Mouse (Mus musculus): Measurements from ENCODE around the gene Fas. TPM values are rescaled to one million over a fixed set of nuclear protein-coding genes. Genes with fewer than 3 reads are reported as not detected.

Fas gene
- polyA plus RNA-seq (2015; fragmentation: Nextera tagmentation; extraction: Ambion mirVana) = 5.0 and 5.5 TPM in 2 replicates

GRCm38 (mm10) chr19:34289948-34290789 is at the start of gene Fas:
Gene Fas, plus strand, starts transcription at chr19:34290666.
- peaks cover 13% of the 10 kb centered on the region for H3K4me1 ChIP-seq (replicated peaks)
- H3K4me2 ChIP-seq = peak within 1 kb of the TSS; percentile 94
- peak; percentile 94 for ATAC-seq (replicated peaks; ENCODE audit: insufficient number of reproducible peaks, insufficient read depth, low FRiP score, low read depth)
- H3K4me3 ChIP-seq = peak within 1 kb of the TSS; percentile 59
- H3K36me3 ChIP-seq = no peaks in the 10 kb centered on the region
- H3K9ac ChIP-seq = peak within 1 kb of the TSS; percentile 64
- 3% methylated on average over 19 of the region's 19 CpGs for WGBS
- H3K27me3 ChIP-seq = peaks cover 7% of the 10 kb centered on the region; the same call in 1 of the 2 replicates
- no peaks in the 10 kb centered on the region for H3K9me3 ChIP-seq (replicated peaks)
- 0 out of 2 replicates have a peak within 1 kb of the TSS, but pooled peaks have one; percentile 8 for H3K27ac ChIP-seq

GRCm38 (mm10) chr19:34241247-34241915 is 49.1 kb upstream of the Fas start:
- no peak overlapping the region for H3K4me2 ChIP-seq
- no peak overlapping the region for H3K4me3 ChIP-seq
- peaks cover 36% of the 10 kb centered on the region for H3K36me3 ChIP-seq
- WGBS = 63% methylated on average over 15 of the region's 15 CpGs
- no peak overlapping the region for H3K27ac ChIP-seq
- no peaks in the 10 kb centered on the region for H3K4me1 ChIP-seq (replicated peaks)
- H3K9me3 ChIP-seq (replicated peaks) = no peaks in the 10 kb centered on the region
- ATAC-seq (replicated peaks; ENCODE audit: insufficient number of reproducible peaks, insufficient read depth, low FRiP score, low read depth) = no peak
- H3K27me3 ChIP-seq = no peaks in the 10 kb centered on the region
- no peak overlapping the region for H3K9ac ChIP-seq

- Histone ChIP-seq H3K9ac (no peak overlapping the region), H3K27me3 (no peaks in the 10 kb centered on the region), H3K4me1 (replicated peaks) (no peaks in the 10 kb centered on the region), H3K4me2 (no peak overlapping the region), H3K36me3 (peaks cover 40% of the 10 kb centered on the region), H3K9me3 (replicated peaks) (no peaks in the 10 kb centered on the region), H3K27ac (no peak overlapping the region), H3K4me3 (no peak overlapping the region)
- no peak for ATAC-seq (replicated peaks; ENCODE audit: insufficient number of reproducible peaks, insufficient read depth, low FRiP score, low read depth)
Measured at GRCm38 (mm10) chr19:34242925-34243324, 47.5 kb upstream of the Fas start.

GRCm38 (mm10) chr19:34244056-34244455 is 46.4 kb upstream of the Fas start:
- no peak for ATAC-seq (replicated peaks; ENCODE audit: insufficient number of reproducible peaks, insufficient read depth, low FRiP score, low read depth)
- 15% methylated on average over 6 of the region's 6 CpGs for WGBS

GRCm38 (mm10) chr19:34248558-34248957 is 41.9 kb upstream of the Fas start:
- Histone ChIP-seq H3K36me3 (peaks cover 27% of the 10 kb centered on the region), H3K4me3 (no peak overlapping the region), H3K4me2 (no peak overlapping the region), H3K27me3 (no peaks in the 10 kb centered on the region), H3K4me1 (replicated peaks) (peaks cover 2% of the 10 kb centered on the region; the same call in 1 of the 2 replicates), H3K27ac (no peak overlapping the region), H3K9me3 (replicated peaks) (no peaks in the 10 kb centered on the region), H3K9ac (no peak overlapping the region)
- no peak for ATAC-seq (replicated peaks; ENCODE audit: insufficient number of reproducible peaks, insufficient read depth, low FRiP score, low read depth)
- WGBS = 78% methylated on average over 5 of the region's 5 CpGs

More at GRCm38 (mm10) chr19:34244056-34244455, 46.4 kb upstream of the Fas start:
- no peak overlapping the region for H3K4me3 ChIP-seq
- H3K4me2 ChIP-seq = no peak overlapping the region
- H3K4me1 ChIP-seq (replicated peaks) = no peaks in the 10 kb centered on the region
- no peaks in the 10 kb centered on the region for H3K27me3 ChIP-seq
- H3K9me3 ChIP-seq (replicated peaks) = no peaks in the 10 kb centered on the region
- H3K27ac ChIP-seq = no peak overlapping the region
- H3K9ac ChIP-seq = no peak overlapping the region
- H3K36me3 ChIP-seq = peaks cover 48% of the 10 kb centered on the region

- 88% methylated on average over 4 of the region's 4 CpGs for WGBS
- no peaks in the 10 kb centered on the region for H3K27me3 ChIP-seq
- H3K9ac ChIP-seq = no peak overlapping the region
- H3K27ac ChIP-seq = no peak overlapping the region
- H3K4me2 ChIP-seq = no peak overlapping the region
- peaks cover 19% of the 10 kb centered on the region for H3K36me3 ChIP-seq
- H3K9me3 ChIP-seq (replicated peaks) = no peaks in the 10 kb centered on the region
- peaks cover 2% of the 10 kb centered on the region for H3K4me1 ChIP-seq (replicated peaks)
- no peak for ATAC-seq (replicated peaks; ENCODE audit: insufficient number of reproducible peaks, insufficient read depth, low FRiP score, low read depth)
- H3K4me3 ChIP-seq = no peak overlapping the region
Measured at GRCm38 (mm10) chr19:34250621-34251020, 39.8 kb upstream of the Fas start.

GRCm38 (mm10) chr19:34251900-34252299 is 38.6 kb upstream of the Fas start:
- WGBS = 70% methylated on average over 2 of the region's 2 CpGs
- no peaks in the 10 kb centered on the region for H3K9me3 ChIP-seq (replicated peaks)

GRCm38 (mm10) chr19:34252450-34252849 is 38.0 kb upstream of the Fas start:
- ATAC-seq (replicated peaks; ENCODE audit: insufficient number of reproducible peaks, insufficient read depth, low FRiP score, low read depth) = no peak
- Histone ChIP-seq H3K36me3 (peaks cover 8% of the 10 kb centered on the region; the same call in 1 of the 2 replicates), H3K9ac (0 out of 2 replicates have a peak overlapping the region, but pooled peaks have one; percentile 6)

More at GRCm38 (mm10) chr19:34251900-34252299, 38.6 kb upstream of the Fas start:
- no peak overlapping the region for H3K9ac ChIP-seq
- H3K36me3 ChIP-seq = peaks cover 8% of the 10 kb centered on the region; the same call in 1 of the 2 replicates
- peaks cover 2% of the 10 kb centered on the region for H3K4me1 ChIP-seq (replicated peaks)
- H3K27ac ChIP-seq = no peak overlapping the region
- H3K27me3 ChIP-seq = no peaks in the 10 kb centered on the region
- ATAC-seq (replicated peaks; ENCODE audit: insufficient number of reproducible peaks, insufficient read depth, low FRiP score, low read depth) = no peak
- no peak overlapping the region for H3K4me3 ChIP-seq
- peak overlapping the region; percentile 54; the same call in 1 of the 2 replicates for H3K4me2 ChIP-seq

GRCm38 (mm10) chr19:34254101-34254879 is 36.2 kb upstream of the Fas start:
- no peaks in the 10 kb centered on the region for H3K36me3 ChIP-seq
- WGBS = 12% methylated on average over 14 of the region's 14 CpGs
- H3K4me1 ChIP-seq (replicated peaks) = peaks cover 2% of the 10 kb centered on the region
- no peaks in the 10 kb centered on the region for H3K9me3 ChIP-seq (replicated peaks)
- no peak; the same call in 1 of the 2 replicates for ATAC-seq (replicated peaks; ENCODE audit: insufficient number of reproducible peaks, insufficient read depth, low FRiP score, low read depth)
- peak overlapping the region; percentile 48 for H3K9ac ChIP-seq
- H3K4me2 ChIP-seq = peak overlapping the region; percentile 54
- H3K4me3 ChIP-seq = peak overlapping the region; percentile 51
- H3K27me3 ChIP-seq = no peaks in the 10 kb centered on the region
- H3K27ac ChIP-seq = peak overlapping the region; percentile 85

More at GRCm38 (mm10) chr19:34252450-34252849, 38.0 kb upstream of the Fas start:
- H3K4me3 ChIP-seq = peak overlapping the region; percentile 31
- no peak overlapping the region for H3K27ac ChIP-seq
- WGBS = 40% methylated on average over 9 of the region's 9 CpGs
- H3K27me3 ChIP-seq = no peaks in the 10 kb centered on the region
- no peaks in the 10 kb centered on the region for H3K9me3 ChIP-seq (replicated peaks)
- H3K4me1 ChIP-seq (replicated peaks) = peaks cover 2% of the 10 kb centered on the region
- peak overlapping the region; percentile 54 for H3K4me2 ChIP-seq

- peak within 1 kb of the TSS; percentile 54 for H3K4me2 ChIP-seq
- ATAC-seq (replicated peaks; ENCODE audit: insufficient number of reproducible peaks, insufficient read depth, low FRiP score, low read depth) = peak; percentile 80
- H3K4me3 ChIP-seq = peak within 1 kb of the TSS; percentile 51
- peaks cover 2% of the 10 kb centered on the region for H3K4me1 ChIP-seq (replicated peaks)
- no peaks in the 10 kb centered on the region for H3K27me3 ChIP-seq
- no peaks in the 10 kb centered on the region for H3K36me3 ChIP-seq
- peak within 1 kb of the TSS; percentile 85 for H3K27ac ChIP-seq
- 19% methylated on average over 16 of the region's 16 CpGs for WGBS
- H3K9me3 ChIP-seq (replicated peaks) = no peaks in the 10 kb centered on the region
- peak within 1 kb of the TSS; percentile 48 for H3K9ac ChIP-seq
Measured at GRCm38 (mm10) chr19:34254880-34255681, 35.4 kb upstream of the Fas start, which contains the start of gene Acta2. Gene Acta2, minus strand, starts transcription at chr19:34255590.
